Mouse (Mus musculus) fat pad, adult 2 months (tissue): ENCODE measurements at regions not wholly inside any gene's neighbourhood (a gene's known extent, or its start where the extent isn't known, plus 50 kb on each side); places are given as distances from the start of the nearest gene placed in this dataset.

Experiments used
- DNase-seq: peaks from one replicate; pipeline ENCODE4 v3.0.0-alpha.2; 2011; ENCODE audit warnings: low read depth, low spot score; ENCODE audit errors: extremely low read depth

- DNase-seq: no peak
Observed at GRCm38 (mm10) chr3:102386091-102386490, 83.6 kb upstream of the Ngf start.

GRCm38 (mm10) chr3:102384596-102384995, 85.1 kb upstream of the Ngf start:
- DNase-seq: no peak

- no peak for DNase-seq
Observed at GRCm38 (mm10) chr3:102383671-102384070, 86.0 kb upstream of the Ngf start.

GRCm38 (mm10) chr3:102381683-102382082, 88.0 kb upstream of the Ngf start:
- DNase-seq: no peak

- no peak for DNase-seq
Observed at GRCm38 (mm10) chr3:102374381-102375060, 95.2 kb upstream of the Ngf start.

GRCm38 (mm10) chr3:102372205-102372899, 97.4 kb upstream of the Ngf start:
- DNase-seq: no peak

- no peak for DNase-seq
Observed at GRCm38 (mm10) chr3:102366188-102366587, 103.5 kb upstream of the Ngf start.

- DNase-seq: no peak
Observed at GRCm38 (mm10) chr3:102364326-102364935, 105.3 kb upstream of the Ngf start.

- DNase-seq: no peak
Observed at GRCm38 (mm10) chr3:102360732-102361280, 108.9 kb upstream of the Ngf start.

GRCm38 (mm10) chr3:102358801-102359200, 110.9 kb upstream of the Ngf start:
- DNase-seq: no peak

- no peak for DNase-seq
Observed at GRCm38 (mm10) chr3:102357062-102357610, 112.6 kb upstream of the Ngf start.

GRCm38 (mm10) chr3:102355352-102355751, 114.4 kb upstream of the Ngf start:
- no peak for DNase-seq

GRCm38 (mm10) chr3:102354771-102355170, 114.9 kb upstream of the Ngf start:
- no peak for DNase-seq

GRCm38 (mm10) chr3:102353277-102353900, 116.3 kb upstream of the Ngf start:
- DNase-seq: no peak

- no peak for DNase-seq
Observed at GRCm38 (mm10) chr3:102346077-102346476, 123.6 kb upstream of the Ngf start.

- DNase-seq: no peak
Observed at GRCm38 (mm10) chr3:102345291-102345690, 124.4 kb upstream of the Ngf start.

- no peak for DNase-seq
Observed at GRCm38 (mm10) chr3:102340731-102341130, 129.0 kb upstream of the Ngf start.

- no peak for DNase-seq
Observed at GRCm38 (mm10) chr3:102337881-102338280, 131.8 kb upstream of the Ngf start.

- DNase-seq: no peak
Observed at GRCm38 (mm10) chr3:102336184-102336583, 131.7 kb upstream of the Vangl1 start.

GRCm38 (mm10) chr3:102335146-102335545, 130.7 kb upstream of the Vangl1 start:
- DNase-seq: no peak

GRCm38 (mm10) chr3:102332221-102332620, 127.7 kb upstream of the Vangl1 start:
- DNase-seq: no peak
